14 mouse cellular contexts compared by ENCODE assay signal in genomic region chr6:147718713-147719490, GRCm38 (mm10).
A peak's percentile ranks its signal among the peaks of the same experiment; 100 is the strongest.
DNase-seq lines count a peak whose midpoint lies in the region; ATAC-seq and TF ChIP-seq lines count a peak whose summit lies in the region.
"Had no signal": no experiment of that assay in that cellular context is flagged by ENCODE, and none has a peak within 500 bp of the region (broad histone marks: within the 10 kb centered on the region; RNA-seq: fewer than 3 reads in every experiment).

No protein-coding gene starts in this region.

- H3K27ac ChIP-seq in midbrain, embryonic 10.5 days (replicated peaks): 0 out of 2 replicates have a peak overlapping the region, but pooled peaks have one; percentile 38
- no peak overlapping the region for H3K27ac ChIP-seq in midbrain, postnatal 0 days (ENCODE audit: low read depth, low read length)
- H3K27ac ChIP-seq in forebrain, embryonic 14.5 days (ENCODE audit: low read depth, low read length): no peak overlapping the region
- H3K27ac ChIP-seq: liver, embryonic 14.5 days; midbrain, embryonic 12.5 days had no signal

- ATAC-seq in midbrain, postnatal 0 days (ENCODE audit: low FRiP score): no peak
- ATAC-seq in forebrain, embryonic 14.5 days: peak; percentile 57
- ATAC-seq: intestine, embryonic 16.5 days had no signal

- TF ChIP-seq CTCF in midbrain, postnatal 0 days (IDR thresholded peaks at IDR 0.05): no peak

- no peaks in the 10 kb centered on the region for H3K9me3 ChIP-seq in midbrain, embryonic 10.5 days (replicated peaks)
- H3K9me3 ChIP-seq in midbrain, postnatal 0 days (ENCODE audit: low read length): no peaks in the 10 kb centered on the region
- no peaks in the 10 kb centered on the region for H3K9me3 ChIP-seq in forebrain, embryonic 14.5 days (replicated peaks; ENCODE audit: control insufficient read depth, low read length)
- H3K9me3 ChIP-seq: midbrain, embryonic 12.5 days had no signal

- DNase-seq in heart, adult 11 months: peak; percentile 83
- DNase-seq in heart, postnatal 10 days: no peak
- no peak for DNase-seq in midbrain, embryonic 10.5 days (ENCODE audit: low spot score)
- no peak for DNase-seq in midbrain, postnatal 0 days (ENCODE audit: low spot score)
- DNase-seq in cerebellum, adult 8-10 months: peak; percentile 37
- DNase-seq in forebrain, embryonic 14.5 days (ENCODE audit: low spot score): no peak
- no peak for DNase-seq in layer of hippocampus, adult 9-10 months (ENCODE audit: low spot score)
- DNase-seq in spleen, adult 18-20 months: no peak
- DNase-seq: B cell, adult 2 months; thymus, postnatal 14 days had no signal

- intact Hi-C loops in heart, postnatal 10 days (cut with DNase I): no loop called here

- H3K9ac ChIP-seq in midbrain, postnatal 0 days (replicated peaks; ENCODE audit: low read length, poor library complexity, severe bottlenecking): no peak overlapping the region
- H3K9ac ChIP-seq in forebrain, embryonic 14.5 days (ENCODE audit: low read length): no peak overlapping the region
- H3K9ac ChIP-seq: liver, embryonic 14.5 days; midbrain, embryonic 12.5 days had no signal

- H3K4me3 ChIP-seq in midbrain, embryonic 10.5 days: no peak overlapping the region
- H3K4me3 ChIP-seq in midbrain, postnatal 0 days (ENCODE audit: low read depth, low read length): no peak overlapping the region
- H3K4me3 ChIP-seq in forebrain, embryonic 14.5 days (ENCODE audit: low read depth, low read length): no peak overlapping the region
- H3K4me3 ChIP-seq: erythroblast, embryonic 14.5 days; midbrain, embryonic 12.5 days had no signal

- WGBS in midbrain, embryonic 10.5 days: 80% methylated on average over 10 of the region's 10 CpGs
- 72% methylated on average over 10 of the region's 10 CpGs for WGBS in midbrain, postnatal 0 days
- 74% methylated on average over 10 of the region's 10 CpGs for WGBS in forebrain, embryonic 14.5 days

- H3K4me1 ChIP-seq in midbrain, embryonic 10.5 days: peaks cover 16% of the 10 kb centered on the region
- H3K4me1 ChIP-seq in midbrain, postnatal 0 days (ENCODE audit: insufficient read depth, low read length): 0 out of 2 replicates have a peak, but pooled peaks cover 2% of the 10 kb centered on the region
- H3K4me1 ChIP-seq in forebrain, embryonic 14.5 days (ENCODE audit: control insufficient read depth, insufficient read depth, low read length): peaks cover 6% of the 10 kb centered on the region

- no peaks in the 10 kb centered on the region for H3K36me3 ChIP-seq in midbrain, embryonic 10.5 days
- H3K36me3 ChIP-seq in midbrain, postnatal 0 days (ENCODE audit: insufficient read depth, low read length): no peaks in the 10 kb centered on the region
- H3K36me3 ChIP-seq in forebrain, embryonic 14.5 days (ENCODE audit: control insufficient read depth, insufficient read depth, low read length): no peaks in the 10 kb centered on the region
- H3K36me3 ChIP-seq: midbrain, embryonic 12.5 days had no signal

- H3K4me2 ChIP-seq in midbrain, postnatal 0 days (ENCODE audit: low read depth, low read length, poor library complexity, severe bottlenecking): no peak overlapping the region
- no peak overlapping the region for H3K4me2 ChIP-seq in forebrain, embryonic 14.5 days (ENCODE audit: low read length)
- H3K4me2 ChIP-seq: midbrain, embryonic 12.5 days had no signal

- no peaks in the 10 kb centered on the region for H3K27me3 ChIP-seq in midbrain, embryonic 10.5 days (ENCODE audit: low read depth, poor library complexity, severe bottlenecking)
- no peaks in the 10 kb centered on the region for H3K27me3 ChIP-seq in midbrain, postnatal 0 days (ENCODE audit: insufficient read depth, low read length)
- H3K27me3 ChIP-seq in forebrain, embryonic 14.5 days (replicated peaks; ENCODE audit: control insufficient read depth, insufficient read depth, low read length): no peaks in the 10 kb centered on the region
- H3K27me3 ChIP-seq: midbrain, embryonic 12.5 days had no signal

Comparison
In these comparisons a context has a peak if more than half of its experiments do, and no peak if none do; other contexts are left out.
1. DNase-seq: peak in heart, adult 11 months (single experiment) and cerebellum, adult 8-10 months (single experiment); none in heart, postnatal 10 days (0 of 2), midbrain, embryonic 10.5 days (single experiment), midbrain, postnatal 0 days (single experiment), forebrain, embryonic 14.5 days (single experiment), layer of hippocampus, adult 9-10 months (single experiment) and spleen, adult 18-20 months (0 of 2).